Mouse (Mus musculus) R1 (cell line): ENCODE results near the gene Pan2.

Source experiments
- DNase-seq: peaks from one replicate; pipeline ENCODE4 v3.0.0-alpha.2; 2018; ENCODE audit warnings: low read depth, low spot score

Gene Pan2

DNA sequence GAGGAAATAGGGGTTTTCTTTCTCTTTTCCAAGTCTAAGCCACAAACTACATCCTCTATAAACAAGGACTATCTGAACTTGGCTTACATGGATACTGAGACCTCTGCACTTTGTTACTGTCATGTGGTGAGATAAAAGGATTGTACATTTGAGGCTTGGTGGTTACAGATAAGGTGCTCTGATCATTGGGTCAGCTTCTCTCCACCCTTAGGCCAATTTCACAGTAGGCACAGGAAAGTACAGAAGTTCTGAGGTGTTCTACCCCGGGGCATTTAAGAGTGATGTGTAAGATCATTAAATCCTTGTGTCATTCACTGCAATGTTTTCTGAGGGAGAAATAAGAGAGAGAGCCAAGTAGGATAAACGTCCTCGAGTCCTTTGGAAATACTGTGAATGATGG lies 33.5 kb downstream of the Pan2 start:
- no peak for DNase-seq

DNA sequence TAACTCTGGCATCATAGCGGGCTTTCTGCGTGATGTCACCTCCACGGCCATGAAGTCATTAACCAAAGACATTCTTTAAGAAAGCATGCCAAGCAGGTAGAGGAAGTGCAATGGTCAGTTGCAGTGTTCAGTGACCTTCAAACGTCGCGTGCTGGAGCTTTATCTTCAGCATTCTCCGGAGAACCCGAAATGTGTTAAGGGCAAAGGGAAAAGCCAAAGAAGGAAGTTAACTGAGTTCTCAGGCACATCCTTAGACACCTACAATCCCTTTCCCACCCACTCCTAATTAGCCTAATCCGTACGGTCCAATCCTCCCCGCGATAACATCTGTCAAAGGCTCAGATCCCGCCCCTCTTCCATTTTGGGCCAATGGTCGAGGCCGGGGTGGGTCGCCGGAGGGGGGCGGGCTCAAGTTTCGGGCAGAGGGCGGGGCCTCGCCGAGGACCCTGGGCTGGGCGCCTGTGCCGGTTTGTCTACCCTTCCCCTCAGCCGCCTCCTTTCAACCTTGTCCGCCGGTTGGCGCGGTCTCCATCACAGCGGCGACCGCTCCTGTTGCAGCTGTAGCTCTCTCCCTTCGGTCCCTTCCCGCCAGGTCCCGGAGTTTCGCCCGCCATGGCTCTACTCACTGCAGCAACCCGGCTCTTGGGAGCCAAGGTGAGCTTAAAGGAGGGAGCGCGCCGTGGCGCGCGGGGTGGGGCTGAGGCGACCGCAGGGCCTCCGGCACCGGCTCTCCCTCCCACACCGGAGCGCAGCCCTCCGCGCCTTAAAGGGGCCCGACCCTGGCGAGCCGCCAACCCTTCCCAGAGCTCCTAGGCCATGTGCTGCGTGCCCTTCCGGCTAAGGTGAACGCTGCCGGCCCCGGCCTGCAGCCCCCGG lies 34.4 kb downstream of the Pan2 start, which contains the start of gene Cs:
Gene Cs (plus strand): TSS at position 429 of the 876 bp plus-strand sequence.
- DNase-seq = peak; percentile 99

DNA sequence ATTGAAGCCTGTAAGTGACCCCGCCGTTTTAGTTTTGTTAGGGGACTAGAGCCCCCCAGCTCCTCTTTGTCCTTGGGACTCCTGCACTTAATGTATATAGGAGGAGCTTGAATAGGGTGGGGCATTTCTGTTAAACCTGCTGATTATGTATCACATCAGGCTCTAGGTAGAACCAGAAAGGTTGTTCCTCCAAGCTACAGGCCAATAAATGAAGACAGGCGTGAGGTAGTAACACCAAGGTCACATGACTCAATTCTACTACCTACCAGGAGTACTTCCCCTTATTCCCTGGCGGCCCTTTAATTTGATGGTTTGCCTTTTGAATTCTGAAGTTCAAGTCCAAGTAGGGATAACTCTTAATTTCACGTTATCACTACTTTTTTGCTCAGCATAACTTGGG lies 35.3 kb downstream of the Pan2 start:
- peak; percentile 38 for DNase-seq

DNA sequence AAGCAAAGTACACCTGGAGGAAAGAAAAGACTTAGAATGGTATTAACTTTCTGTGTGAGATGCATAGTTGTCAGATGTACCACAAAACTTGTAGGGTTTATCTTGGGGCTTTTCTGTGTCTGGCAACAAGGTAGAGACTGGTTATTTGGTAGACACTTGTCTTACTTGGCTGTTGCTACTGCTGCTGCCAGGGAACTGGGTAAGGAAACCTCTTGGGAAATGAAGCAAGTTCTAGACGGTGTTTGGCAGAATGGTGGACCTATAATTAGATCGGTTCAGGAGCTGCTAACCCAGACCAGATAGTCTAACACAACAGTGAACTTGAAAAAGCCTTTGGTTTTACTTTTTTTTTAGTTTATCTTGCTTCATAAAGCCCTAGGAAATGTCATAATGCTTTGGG lies 35.8 kb downstream of the Pan2 start:
- DNase-seq = no peak

DNA sequence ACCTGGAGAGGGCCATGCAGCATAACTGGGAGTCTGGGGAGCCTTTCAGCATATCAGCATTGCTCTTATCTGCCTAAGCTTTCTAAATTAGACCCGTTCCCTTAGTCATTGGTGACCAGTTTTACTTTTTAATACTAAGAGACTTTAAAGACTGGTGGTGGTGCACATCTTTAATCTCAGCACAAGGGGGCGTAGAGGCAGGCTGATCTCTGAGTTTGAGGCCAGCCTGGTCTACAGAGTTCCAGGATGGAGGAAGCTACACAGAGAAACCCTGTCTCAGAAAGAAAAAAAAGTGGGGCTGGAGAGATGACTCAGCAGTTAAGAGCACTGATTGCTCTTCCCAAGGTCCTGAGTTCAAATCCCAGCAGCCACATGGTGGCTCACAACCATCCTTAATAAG lies 37.1 kb downstream of the Pan2 start:
- peak; percentile 84 for DNase-seq

DNA sequence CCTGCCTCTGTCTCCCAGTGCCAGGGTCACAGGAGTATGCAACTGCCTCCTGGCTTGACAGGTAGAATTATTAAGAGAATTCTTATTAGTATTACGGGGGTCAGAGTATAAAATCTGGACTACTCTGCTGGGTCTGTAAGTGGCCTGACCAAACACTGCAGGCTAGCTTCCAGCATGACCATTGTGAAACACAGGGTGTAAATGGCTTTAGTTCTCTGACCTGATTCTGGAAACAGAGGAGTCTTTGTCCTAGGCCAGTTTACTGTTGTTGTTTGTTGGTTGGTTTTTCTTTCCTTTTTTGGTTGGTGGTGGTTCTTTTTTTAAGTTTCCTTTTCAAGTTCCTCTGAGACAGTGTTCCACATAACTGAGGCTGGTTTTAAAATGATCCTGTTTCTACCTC lies 40.3 kb downstream of the Pan2 start:
- no peak for DNase-seq

DNA sequence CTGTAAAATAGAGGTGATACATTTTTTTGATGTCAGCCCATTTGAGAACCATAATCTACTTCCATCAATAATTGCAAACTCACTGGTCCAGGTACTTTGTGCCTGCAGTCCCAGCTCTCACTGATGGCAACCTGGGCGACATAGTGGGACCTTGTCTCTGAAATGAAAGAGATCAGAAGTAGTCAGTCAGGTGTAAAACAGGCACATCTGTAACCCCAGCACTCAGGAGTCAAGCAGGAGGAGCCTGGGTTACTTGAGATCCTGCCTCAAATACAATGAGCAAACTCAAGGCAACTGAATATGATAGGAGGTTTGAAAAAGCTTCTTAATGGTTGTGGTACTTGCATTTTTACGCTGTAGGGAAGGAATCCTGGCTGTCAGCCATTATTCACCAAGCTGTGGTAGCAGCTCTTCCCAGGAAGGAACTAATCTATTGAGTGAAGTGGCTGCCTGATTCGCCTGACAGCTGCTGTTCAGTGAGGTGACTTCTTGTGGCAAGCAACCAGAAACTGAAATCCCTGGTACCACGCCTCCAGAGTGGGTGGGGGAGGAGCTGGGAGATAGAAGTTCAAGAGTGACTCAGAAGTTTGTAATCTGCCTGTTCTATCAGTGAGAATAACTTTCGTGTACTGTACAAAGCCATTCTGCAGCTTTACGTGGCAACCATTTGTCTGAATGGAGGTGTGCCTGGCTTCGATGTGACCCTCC lies 41.6 kb downstream of the Pan2 start:
- peak; percentile 94 for DNase-seq

DNA sequence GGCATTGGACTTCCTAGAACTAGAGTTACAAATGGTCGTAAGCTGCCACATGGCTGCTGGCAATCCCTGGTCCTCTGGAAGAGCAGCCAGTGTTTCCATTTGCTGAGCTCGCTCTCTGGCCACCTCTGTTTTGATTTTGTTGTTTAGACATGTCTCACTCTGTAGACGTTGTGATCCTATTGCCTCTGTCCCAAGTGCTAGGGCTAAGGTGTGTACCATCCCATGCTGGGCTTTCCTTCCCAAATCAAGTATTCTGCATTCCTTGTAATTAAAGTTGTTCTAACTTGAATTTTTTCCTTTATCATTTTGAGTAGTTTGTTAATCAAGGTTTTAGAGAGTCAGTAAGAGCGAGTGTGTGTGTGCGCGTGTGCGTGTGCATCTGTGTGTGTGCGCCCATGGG lies 44.4 kb downstream of the Pan2 start:
- DNase-seq = peak; percentile 68

DNA sequence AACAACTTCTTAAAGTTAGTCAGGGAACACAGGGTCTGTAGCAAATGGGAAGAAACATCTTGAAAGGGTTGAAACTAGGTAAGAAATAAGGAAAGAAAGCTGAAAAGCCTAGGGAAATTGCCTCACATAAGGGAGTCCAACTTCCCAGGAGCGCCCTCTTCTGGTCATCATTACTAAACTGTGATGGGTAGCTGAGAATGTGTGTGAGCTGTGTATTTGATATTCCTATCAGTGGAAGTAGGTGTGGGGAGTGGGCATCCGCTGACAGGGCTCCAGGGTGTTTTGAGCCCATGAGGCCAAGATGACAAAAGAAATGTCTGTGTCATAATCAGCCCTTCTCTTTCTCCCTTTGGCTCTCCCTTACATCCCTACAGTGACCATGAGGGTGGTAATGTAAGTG lies 55.7 kb downstream of the Pan2 start:
- DNase-seq = peak; percentile 71

DNA sequence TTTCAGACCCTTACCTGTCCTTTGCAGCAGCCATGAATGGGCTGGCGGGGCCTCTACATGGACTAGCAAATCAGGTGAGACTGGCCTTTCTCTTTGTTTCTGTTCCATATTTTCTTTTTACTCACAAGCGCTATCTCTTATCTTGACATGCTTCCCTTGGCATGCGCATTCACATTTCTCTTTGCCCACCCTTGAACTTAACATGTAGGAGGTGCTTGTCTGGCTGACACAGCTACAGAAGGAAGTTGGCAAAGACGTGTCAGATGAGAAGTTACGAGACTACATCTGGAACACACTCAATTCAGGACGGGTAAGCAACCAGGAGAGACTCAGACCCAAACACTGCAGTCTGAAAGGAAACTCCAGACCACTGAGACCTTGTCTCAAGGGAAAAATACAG lies 56.1 kb downstream of the Pan2 start:
- no peak for DNase-seq

DNA sequence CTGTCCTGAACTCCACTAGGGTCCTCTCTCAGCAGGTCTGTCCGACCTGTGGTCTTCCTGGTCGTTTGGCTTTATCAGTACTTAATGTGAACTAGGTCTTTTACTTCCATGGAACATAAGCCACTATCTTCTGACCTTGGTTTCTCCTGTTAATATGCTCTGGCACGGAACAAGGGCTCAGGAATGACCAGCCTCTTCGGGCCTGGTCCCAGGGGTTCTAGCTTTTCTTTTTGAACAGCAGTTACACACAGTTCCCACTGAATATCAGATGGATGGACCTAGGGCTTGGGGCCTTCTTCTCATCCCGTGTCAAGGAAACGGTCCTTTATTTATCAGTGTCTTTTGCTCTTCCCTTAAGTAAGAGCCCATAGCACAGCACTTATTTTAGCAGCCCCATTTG lies 58.7 kb downstream of the Pan2 start:
- DNase-seq = no peak

DNA sequence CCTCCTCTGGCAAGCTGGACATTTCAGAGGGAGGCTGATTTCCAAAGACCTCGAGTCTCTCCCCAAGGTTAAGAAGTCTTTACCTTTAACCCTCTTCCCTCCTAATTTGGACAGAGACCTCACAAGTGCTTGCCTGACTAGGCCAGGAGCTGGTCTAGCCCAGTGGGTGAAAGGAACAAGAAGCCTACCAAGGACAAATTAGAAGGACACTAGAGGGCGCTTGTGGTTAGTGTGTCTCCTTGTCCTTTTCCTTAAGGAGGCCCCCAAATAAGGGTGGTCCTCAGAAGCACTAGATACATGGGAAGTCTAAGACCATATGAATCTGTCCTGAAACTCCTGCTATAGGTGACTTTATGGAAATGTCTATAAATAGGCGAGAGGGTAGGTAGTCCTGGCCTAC lies 59.4 kb downstream of the Pan2 start:
- DNase-seq = peak; percentile 59

DNA sequence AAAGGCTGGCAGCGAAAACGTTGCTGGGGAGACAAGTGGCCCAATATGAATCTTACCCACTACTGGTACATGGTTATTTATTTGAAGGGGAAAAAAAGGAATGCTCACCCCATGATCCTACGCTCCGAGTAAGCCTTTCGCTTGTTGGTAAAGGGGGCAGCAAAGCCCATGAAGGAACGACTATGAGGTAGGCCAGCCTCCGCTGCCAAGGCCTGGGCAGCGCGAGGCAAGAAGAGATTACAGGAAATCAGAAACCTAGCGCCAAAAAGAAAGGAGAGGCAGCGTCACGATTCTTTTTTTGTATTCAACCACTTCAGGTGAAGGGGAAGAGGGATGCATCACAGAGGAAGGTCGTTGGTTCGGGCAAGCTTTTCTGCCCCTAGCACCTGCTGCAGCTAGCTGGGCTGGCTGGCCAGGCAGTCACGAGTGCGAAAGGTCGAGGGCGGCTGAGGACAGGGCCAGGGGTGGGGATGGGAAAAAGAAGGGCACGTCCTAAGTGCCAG lies 64.8 kb downstream of the Pan2 start:
- DNase-seq = no peak

DNA sequence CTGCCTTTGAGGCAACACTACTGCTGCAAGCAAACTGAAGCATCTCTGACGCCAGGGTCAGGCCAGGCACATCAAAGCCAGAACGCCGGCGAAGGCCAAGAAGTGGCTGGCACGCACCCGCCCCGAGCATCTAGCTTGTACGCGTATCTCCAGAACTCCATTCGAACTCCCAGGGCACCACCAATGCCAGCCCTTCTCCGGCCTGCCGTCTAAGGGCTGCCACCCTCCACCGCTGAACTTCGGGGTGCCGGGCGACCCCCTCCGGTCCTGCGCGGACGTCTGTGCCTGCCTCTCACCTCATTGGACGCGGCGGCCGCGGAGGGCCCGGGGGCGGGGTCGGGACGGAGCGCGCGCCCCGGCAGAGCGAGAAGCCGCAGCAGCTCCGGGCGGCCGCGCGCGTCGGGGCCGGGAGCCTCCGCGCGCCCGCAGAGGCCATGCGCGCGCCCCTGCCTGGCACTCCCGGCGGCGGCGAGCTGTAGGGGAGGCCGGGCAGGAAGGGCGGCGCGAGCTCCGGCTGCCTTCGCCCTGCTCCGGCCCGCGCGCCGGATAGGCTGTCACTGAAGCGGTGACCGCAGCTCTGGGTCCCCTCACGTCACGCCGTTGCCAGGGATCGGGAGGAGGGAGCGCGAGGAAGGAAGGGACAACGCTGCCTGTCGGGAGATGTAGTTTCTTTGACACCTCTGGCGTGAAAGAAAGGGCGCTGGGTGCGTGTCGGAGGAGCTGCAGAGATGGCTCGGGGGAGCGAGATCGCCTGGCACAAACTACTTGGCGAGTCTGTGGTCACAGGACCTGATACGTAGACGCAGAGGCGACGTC lies 65.5 kb downstream of the Pan2 start, which contains the start of gene Coq10a:
Gene Coq10a (minus strand): TSS at position 596 of the 816 bp plus-strand sequence.
- peak; percentile 92 for DNase-seq

DNA sequence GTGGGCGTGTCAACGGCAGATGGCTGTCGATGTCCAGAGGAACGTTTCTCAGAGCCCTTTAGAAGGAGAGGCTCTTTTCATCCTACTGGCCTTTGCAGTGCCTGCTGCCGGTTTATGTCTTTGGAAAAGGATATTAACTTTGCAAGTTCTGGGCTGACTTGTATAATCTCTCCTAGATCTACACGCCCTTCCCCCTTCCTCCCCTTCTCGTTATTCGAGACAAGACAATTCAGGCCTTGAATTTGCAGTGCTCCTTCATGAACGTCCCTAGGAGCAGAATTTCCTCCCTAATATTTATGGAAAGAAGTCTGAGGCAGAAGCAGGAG lies 66.0 kb downstream of the Pan2 start:
- DNase-seq = no peak

DNA sequence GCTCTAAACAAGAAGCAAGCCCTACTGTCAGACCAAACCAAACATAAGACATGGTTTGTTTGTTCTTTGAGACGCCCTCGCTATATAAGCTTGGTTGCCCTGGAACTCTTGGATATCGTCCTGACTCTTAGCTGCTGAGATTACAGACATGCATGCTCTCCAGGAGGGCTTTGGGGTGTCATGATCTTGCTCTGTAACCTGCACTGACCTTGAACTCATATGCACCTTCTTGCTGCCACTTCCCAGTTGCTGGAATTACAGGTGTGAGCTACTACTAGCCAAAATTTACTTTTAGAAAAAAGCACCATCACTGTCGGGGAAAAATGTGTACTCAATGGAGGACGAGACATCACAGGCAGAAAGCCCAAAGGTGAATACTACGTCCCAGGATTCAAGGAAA lies 66.5 kb downstream of the Pan2 start:
- peak; percentile 32 for DNase-seq

DNA sequence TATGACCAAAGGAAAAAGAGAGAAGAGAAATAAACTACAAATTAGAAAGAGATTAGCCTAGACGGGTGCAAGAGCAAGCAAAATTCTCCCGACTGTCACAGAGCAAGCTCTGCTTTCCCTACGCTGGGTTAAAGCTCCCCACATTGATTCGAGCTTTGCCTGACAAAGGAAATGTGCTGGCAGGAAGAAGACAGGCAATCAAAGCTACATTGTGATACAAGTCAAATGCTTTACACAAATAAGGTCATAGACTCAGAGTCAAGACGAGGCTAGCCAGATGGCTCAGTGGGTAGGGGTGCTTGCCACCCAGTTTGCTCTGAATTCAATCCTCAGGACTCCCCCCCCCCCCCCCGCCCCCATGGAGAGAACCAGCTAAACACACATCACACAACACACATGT lies 66.9 kb downstream of the Pan2 start:
- DNase-seq = peak; percentile 72

DNA sequence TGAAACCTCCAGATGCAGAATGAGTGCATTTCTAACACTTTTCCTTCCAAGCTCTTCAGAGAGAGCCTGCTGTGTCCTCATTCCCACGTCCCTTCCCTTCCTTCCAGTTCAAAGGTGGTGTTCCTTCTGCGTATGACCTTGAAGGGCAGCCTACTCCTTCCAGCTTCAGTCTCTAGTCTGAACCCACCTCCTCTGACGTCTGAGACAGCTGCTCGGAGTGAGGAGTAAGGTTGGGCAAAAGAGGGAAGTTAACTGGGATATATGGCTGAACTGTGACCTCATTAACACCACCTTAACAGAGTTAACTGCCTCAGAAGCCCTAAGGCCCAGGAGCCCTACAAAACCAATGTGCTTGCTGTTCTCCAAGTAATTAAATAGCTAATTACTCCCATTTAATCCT lies 67.5 kb downstream of the Pan2 start:
- DNase-seq = peak; percentile 76
